Mouse (Mus musculus) limb, embryonic 10.5 days (tissue): Measurements from ENCODE around the gene Them7. TPM values are rescaled to one million over a fixed set of nuclear protein-coding genes. Genes with fewer than 3 reads are reported as not detected.

Experiments used
- DNase-seq: peaks from one replicate; pipeline ENCODE4 v3.0.0-alpha.2; 2017; ENCODE audit warnings: low spot score
- H3K27ac ChIP-seq: fragments of 300-500 bp; sonication (generic); 2 replicates; pipeline ENCODE4 v1.5.1; 2016; ENCODE audit warnings: mild to moderate bottlenecking
- H3K27me3 ChIP-seq: fragments of 300-500 bp; sonication (generic); 2 replicates; pipeline ENCODE4 v1.6.1; 2016; ENCODE audit warnings: low read depth, mild to moderate bottlenecking; ENCODE audit not compliant: poor library complexity, severe bottlenecking
- H3K36me3 ChIP-seq: fragments of 300-500 bp; sonication (generic); 2 replicates; pipeline ENCODE4 v1.6.1; 2016; ENCODE audit warnings: mild to moderate bottlenecking, moderate library complexity
- H3K4me1 ChIP-seq: fragments of 300-500 bp; sonication (generic); 2 replicates; pipeline ENCODE4 v1.6.1; 2016
- H3K4me3 ChIP-seq: fragments of 300-500 bp; sonication (generic); 2 replicates; pipeline ENCODE4 v1.5.1; 2016; ENCODE audit warnings: mild to moderate bottlenecking, moderate library complexity
- H3K9me3 ChIP-seq: fragments of 300-500 bp; sonication (generic); replicated peaks from 2 replicates; pipeline ENCODE4 v1.6.1; 2016; ENCODE audit warnings: mild to moderate bottlenecking
- WGBS: fragments of 180-500 bp; shearing (Covaris S2); methylation state at CpG from one replicate; pipeline ENCODE4 v1.1.7; 2016; 5-methylcytosine and 5-hydroxymethylcytosine counted together
- polyA plus RNA-seq: library from polyadenylated mRNA; unstranded; fragments of >200 nt; fragmentation: Nextera tagmentation; extraction: Ambion mirVana; gene quantifications from 2 replicates; pipeline ENCODE4 v1.2.1, GENCODE M21; 2016

The Them7 gene
- polyA plus RNA-seq, 1 experiment from 2014 or later, result 1.9 TPM

GRCm38 (mm10) chr2:105372156-105372555, 148.0 kb downstream of the Them7 start:
- Histone ChIP-seq H3K9me3 (no peaks in the 10 kb centered on the region), H3K27me3 (peaks cover 12% of the 10 kb centered on the region; the same call in 1 of the 2 replicates), H3K27ac (no peak overlapping the region), H3K4me1 (peaks cover 9% of the 10 kb centered on the region; the same call in 1 of the 2 replicates), H3K4me3 (no peak overlapping the region), H3K36me3 (no peaks in the 10 kb centered on the region)
- DNase-seq, result no peak
- 91% methylated on average over 6 of the region's 6 CpGs for WGBS

- no peak overlapping the region for H3K27ac ChIP-seq
- no peaks in the 10 kb centered on the region for H3K36me3 ChIP-seq
- H3K9me3 ChIP-seq, result no peaks in the 10 kb centered on the region
- DNase-seq, result no peak
- peaks cover 9% of the 10 kb centered on the region; the same call in 1 of the 2 replicates for H3K4me1 ChIP-seq
- peaks cover 12% of the 10 kb centered on the region; the same call in 1 of the 2 replicates for H3K27me3 ChIP-seq
- WGBS, result 85% methylated on average over 5 of the region's 5 CpGs
- H3K4me3 ChIP-seq, result no peak overlapping the region
Observed at GRCm38 (mm10) chr2:105372727-105373126, 148.6 kb downstream of the Them7 start.

- Histone ChIP-seq H3K4me3 (no peak overlapping the region), H3K27me3 (peaks cover 12% of the 10 kb centered on the region; the same call in 1 of the 2 replicates), H3K27ac (no peak overlapping the region), H3K9me3 (no peaks in the 10 kb centered on the region), H3K4me1 (peaks cover 9% of the 10 kb centered on the region; the same call in 1 of the 2 replicates), H3K36me3 (no peaks in the 10 kb centered on the region)
- 93% methylated on average over 11 of the region's 11 CpGs for WGBS
- no peak for DNase-seq
Observed at GRCm38 (mm10) chr2:105373658-105374057, 149.5 kb downstream of the Them7 start.

GRCm38 (mm10) chr2:105375261-105375660, 151.1 kb downstream of the Them7 start:
- WGBS, result 89% methylated on average over 7 of the region's 7 CpGs
- no peak for DNase-seq

GRCm38 (mm10) chr2:105375705-105376104, 151.6 kb downstream of the Them7 start:
- Histone ChIP-seq H3K27me3 (peaks cover 2% of the 10 kb centered on the region; the same call in 1 of the 2 replicates), H3K9me3 (no peaks in the 10 kb centered on the region), H3K27ac (no peak overlapping the region), H3K4me1 (peaks cover 2% of the 10 kb centered on the region; the same call in 1 of the 2 replicates), H3K4me3 (no peak overlapping the region), H3K36me3 (no peaks in the 10 kb centered on the region)
- 85% methylated on average over 4 of the region's 4 CpGs for WGBS
- DNase-seq, result no peak

More at GRCm38 (mm10) chr2:105375261-105375660, 151.1 kb downstream of the Them7 start:
- peaks cover 7% of the 10 kb centered on the region; the same call in 1 of the 2 replicates for H3K27me3 ChIP-seq
- no peak overlapping the region for H3K4me3 ChIP-seq
- H3K36me3 ChIP-seq, result no peaks in the 10 kb centered on the region
- H3K27ac ChIP-seq, result no peak overlapping the region
- H3K4me1 ChIP-seq, result peaks cover 7% of the 10 kb centered on the region; the same call in 1 of the 2 replicates
- H3K9me3 ChIP-seq, result no peaks in the 10 kb centered on the region

- 82% methylated on average over 1 of the region's 1 CpGs for WGBS
- no peaks in the 10 kb centered on the region for H3K27me3 ChIP-seq
- no peak overlapping the region for H3K4me3 ChIP-seq
- H3K9me3 ChIP-seq, result no peaks in the 10 kb centered on the region
- no peak for DNase-seq
- H3K27ac ChIP-seq, result no peak overlapping the region
- no peaks in the 10 kb centered on the region for H3K4me1 ChIP-seq
- H3K36me3 ChIP-seq, result peaks cover 5% of the 10 kb centered on the region
Observed at GRCm38 (mm10) chr2:105379682-105380081, 155.6 kb downstream of the Them7 start.

- WGBS, result 87% methylated on average over 3 of the region's 3 CpGs
- Histone ChIP-seq H3K27me3 (no peaks in the 10 kb centered on the region), H3K36me3 (peaks cover 16% of the 10 kb centered on the region), H3K4me3 (no peak overlapping the region), H3K4me1 (no peaks in the 10 kb centered on the region), H3K27ac (no peak overlapping the region), H3K9me3 (no peaks in the 10 kb centered on the region)
- no peak for DNase-seq
Observed at GRCm38 (mm10) chr2:105380757-105381319, 156.7 kb downstream of the Them7 start.

GRCm38 (mm10) chr2:105383063-105383462, 158.9 kb downstream of the Them7 start:
- no peak overlapping the region for H3K27ac ChIP-seq
- WGBS, result 89% methylated on average over 8 of the region's 8 CpGs
- H3K4me1 ChIP-seq, result no peaks in the 10 kb centered on the region

GRCm38 (mm10) chr2:105384998-105385397, 160.9 kb downstream of the Them7 start:
- Histone ChIP-seq H3K36me3 (peaks cover 58% of the 10 kb centered on the region), H3K9me3 (no peaks in the 10 kb centered on the region), H3K27ac (no peak overlapping the region), H3K4me3 (no peak overlapping the region), H3K4me1 (no peaks in the 10 kb centered on the region), H3K27me3 (no peaks in the 10 kb centered on the region)
- no peak for DNase-seq
- 88% methylated on average over 3 of the region's 3 CpGs for WGBS

More at GRCm38 (mm10) chr2:105383063-105383462, 158.9 kb downstream of the Them7 start:
- no peaks in the 10 kb centered on the region for H3K27me3 ChIP-seq
- no peak for DNase-seq
- H3K36me3 ChIP-seq, result peaks cover 39% of the 10 kb centered on the region
- no peak overlapping the region for H3K4me3 ChIP-seq
- H3K9me3 ChIP-seq, result no peaks in the 10 kb centered on the region

GRCm38 (mm10) chr2:105386418-105386817, 162.3 kb downstream of the Them7 start:
- Histone ChIP-seq H3K4me1 (no peaks in the 10 kb centered on the region), H3K27ac (no peak overlapping the region), H3K9me3 (no peaks in the 10 kb centered on the region), H3K27me3 (no peaks in the 10 kb centered on the region), H3K36me3 (peaks cover 72% of the 10 kb centered on the region), H3K4me3 (no peak overlapping the region)
- WGBS, result 89% methylated on average over 4 of the region's 4 CpGs
- DNase-seq, result no peak

GRCm38 (mm10) chr2:105389007-105389890, 165.1 kb downstream of the Them7 start:
- H3K36me3 ChIP-seq, result peaks cover 99% of the 10 kb centered on the region
- no peaks in the 10 kb centered on the region for H3K27me3 ChIP-seq
- H3K4me3 ChIP-seq, result no peak overlapping the region
- no peak overlapping the region for H3K27ac ChIP-seq
- H3K9me3 ChIP-seq, result no peaks in the 10 kb centered on the region
- H3K4me1 ChIP-seq, result no peaks in the 10 kb centered on the region
- DNase-seq, result no peak
- WGBS, result 94% methylated on average over 17 of the region's 17 CpGs

GRCm38 (mm10) chr2:105390653-105391413, 166.7 kb downstream of the Them7 start:
- Histone ChIP-seq H3K4me1 (no peaks in the 10 kb centered on the region), H3K4me3 (no peak overlapping the region), H3K9me3 (no peaks in the 10 kb centered on the region), H3K27me3 (no peaks in the 10 kb centered on the region), H3K36me3 (peaks cover 98% of the 10 kb centered on the region), H3K27ac (no peak overlapping the region)
- 86% methylated on average over 6 of the region's 6 CpGs for WGBS
- no peak for DNase-seq
